Mouse (Mus musculus): ENCODE results near the gene 4921511M17Rik. TPM values are rescaled to one million over a fixed set of nuclear protein-coding genes. Genes with fewer than 3 reads are reported as not detected.
A peak's percentile ranks its signal among the peaks of the same experiment; 100 is the strongest.
"Not testable (repeated sequence)": the region's sequence is repeated elsewhere in the genome, so short reads cannot be mapped to it uniquely, and the experiment has no call there.

Gene 4921511M17Rik
- not detected for polyA plus RNA-seq (2017; shearing (Covaris generic))

GRCm38 (mm10) chrX:154033727-154034126 lies at the start of gene 4921511M17Rik:
4921511M17Rik (minus strand) TSS chrX:154033827.
- not testable (repeated sequence) for ATAC-seq

- not testable (repeated sequence) for ATAC-seq
Measured at GRCm38 (mm10) chrX:154054939-154055338, 21.3 kb upstream of the 4921511M17Rik start, which contains the start of gene Gm10057. Gm10057 (minus strand) TSS chrX:154055039.

GRCm38 (mm10) chrX:154012540-154012939 lies 21.1 kb downstream of the 4921511M17Rik start, which contains the start of gene Samt1:
Samt1 (minus strand) TSS chrX:154012640.
- ATAC-seq = not testable (repeated sequence)

- ATAC-seq = peak; percentile 54
Measured at GRCm38 (mm10) chrX:153976914-153977313, 56.7 kb downstream of the 4921511M17Rik start.

GRCm38 (mm10) chrX:153976467-153976866 lies 57.2 kb downstream of the 4921511M17Rik start:
- not testable (repeated sequence) for ATAC-seq

- ATAC-seq = peak; percentile 51
Measured at GRCm38 (mm10) chrX:153974450-153974849, 59.2 kb downstream of the 4921511M17Rik start.

Other genes starting within 250 kb of the 4921511M17Rik start
- 10 to 100 TPM; 23.7 to 25.5 TPM for gene Spin2c, start 201.6 kb downstream of the 4921511M17Rik start, polyA plus RNA-seq (2017; shearing (Covaris generic))
- gene Samt1, start 21.2 kb downstream of the 4921511M17Rik start, polyA plus RNA-seq (2017; shearing (Covaris generic)) = not detected
- gene Gm10057, start 21.2 kb upstream of the 4921511M17Rik start, polyA plus RNA-seq (2017; shearing (Covaris generic)) = not detected
- gene Gm15140, start 86.9 kb upstream of the 4921511M17Rik start, polyA plus RNA-seq (2017; shearing (Covaris generic)) = not detected

Data from CD4-positive, CD25-positive, alpha-beta regulatory T cell, adult 4 months (primary cell).